Mouse (Mus musculus): ENCODE results near the gene Colgalt2.
"Not testable (repeated sequence)": the region's sequence is repeated elsewhere in the genome, so short reads cannot be mapped to it uniquely, and the experiment has no call there.

Gene Colgalt2

GRCm38 (mm10) chr1:152399790-152400555, at the start of gene Colgalt2:
Gene Colgalt2, plus strand, starts transcription at chr1:152399830.
- DNase-seq: peak; percentile 72 to 77

GRCm38 (mm10) chr1:152356721-152357120, 42.9 kb upstream of the Colgalt2 start:
- DNase-seq: peak in 1 of 2 experiments; percentile 49

- no peak for DNase-seq
Observed at GRCm38 (mm10) chr1:152368311-152369088, 31.1 kb upstream of the Colgalt2 start.

GRCm38 (mm10) chr1:152369139-152369538, 30.5 kb upstream of the Colgalt2 start:
- peak; percentile 61 to 77 for DNase-seq

DNA sequence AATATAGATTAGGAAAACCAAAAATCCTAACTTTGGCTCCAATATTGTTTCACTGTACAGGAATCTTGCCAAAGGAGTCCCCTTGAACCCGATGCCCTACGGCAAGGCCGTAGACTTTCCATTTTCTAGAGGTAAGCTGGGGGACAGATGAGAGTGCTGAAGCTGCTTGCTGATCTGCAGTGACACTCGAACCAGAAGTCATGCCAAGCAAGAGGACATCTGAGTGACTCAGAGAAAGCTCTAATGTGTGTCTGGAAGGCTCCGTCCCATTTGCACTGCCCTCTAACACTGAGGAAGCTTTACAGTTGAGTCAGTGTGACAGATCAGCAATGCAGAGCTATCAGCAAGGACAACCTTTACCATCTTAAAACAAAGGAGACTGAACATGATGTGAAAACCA, 21.3 kb upstream of the Colgalt2 start:
- DNase-seq: no peak

- no peak for DNase-seq
Observed at GRCm38 (mm10) chr1:152384589-152384988, 15.0 kb upstream of the Colgalt2 start.

DNA sequence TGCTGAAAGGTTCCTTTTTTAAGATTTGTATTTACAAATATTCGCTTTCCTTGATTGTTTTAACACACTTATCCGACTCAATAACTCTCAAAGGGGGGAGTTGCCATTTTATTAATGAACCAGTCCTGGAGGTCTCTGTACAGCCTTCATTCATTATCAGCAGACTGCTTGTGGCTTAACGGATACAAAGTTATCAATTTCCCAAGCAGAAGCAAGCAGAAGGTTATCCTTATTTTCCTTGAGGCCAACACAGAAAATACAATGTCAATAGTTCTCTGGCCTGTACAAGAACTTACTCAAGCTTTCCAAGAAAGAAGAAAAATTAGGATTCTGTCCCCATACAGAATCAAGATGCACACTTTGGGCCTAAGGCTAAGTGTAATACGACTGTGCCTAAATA, 13.9 kb upstream of the Colgalt2 start:
- not testable (repeated sequence) for DNase-seq

GRCm38 (mm10) chr1:152386188-152386835, 13.3 kb upstream of the Colgalt2 start, which contains the start of gene Tsen15:
Gene Tsen15, minus strand, starts transcription at chr1:152386688.
- peak; percentile 94 to 96 for DNase-seq

DNA sequence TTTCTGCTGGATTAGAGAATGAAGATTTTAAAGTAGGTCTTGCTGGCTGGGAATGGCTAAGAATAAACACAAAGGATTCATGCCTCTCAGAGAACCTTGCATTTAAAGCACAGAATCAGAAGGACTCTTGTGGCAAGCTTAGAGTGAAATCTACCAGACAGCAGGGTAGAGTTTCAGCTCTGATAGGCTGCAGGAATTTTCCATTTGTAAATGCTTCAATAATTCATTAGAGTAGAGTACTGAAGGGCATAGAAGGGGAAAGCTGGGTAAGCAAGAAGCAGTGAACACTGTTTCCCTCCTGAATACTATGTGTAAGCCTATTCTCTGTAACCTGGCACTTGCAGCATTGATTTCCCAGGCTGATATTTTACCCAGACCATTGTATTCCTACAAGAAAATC, 10.4 kb upstream of the Colgalt2 start:
- peak in 1 of 2 experiments; percentile 47 for DNase-seq

DNA sequence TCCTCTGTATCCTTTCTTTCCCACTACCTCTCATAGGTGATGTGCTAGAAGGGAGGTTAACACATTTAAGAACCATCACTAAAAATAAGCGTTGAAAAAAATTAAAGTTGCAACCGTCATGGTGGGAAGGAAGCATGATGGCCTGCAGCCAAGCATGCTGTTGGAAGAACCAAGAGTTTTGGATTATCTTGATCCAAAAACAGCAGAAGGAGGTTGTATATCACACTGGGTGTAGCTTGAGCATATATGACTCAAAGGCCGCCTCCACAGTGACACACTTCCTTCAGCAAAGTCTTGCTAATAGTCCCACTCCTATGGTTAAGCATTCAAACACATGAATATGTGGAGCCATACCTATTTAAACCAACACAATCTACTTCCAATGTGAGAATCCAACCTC, 5.5 kb upstream of the Colgalt2 start:
- DNase-seq: no peak

- peak in 1 of 2 experiments; percentile 55 for DNase-seq
Observed at GRCm38 (mm10) chr1:152394956-152395515, 4.6 kb upstream of the Colgalt2 start.

- DNase-seq: no peak
Observed at GRCm38 (mm10) chr1:152398708-152399107, 922 bp upstream of the Colgalt2 start.

- DNase-seq: peak in 1 of 2 experiments; percentile 33
Observed at GRCm38 (mm10) chr1:152400556-152401540, 1.2 kb downstream of the Colgalt2 start.

DNA sequence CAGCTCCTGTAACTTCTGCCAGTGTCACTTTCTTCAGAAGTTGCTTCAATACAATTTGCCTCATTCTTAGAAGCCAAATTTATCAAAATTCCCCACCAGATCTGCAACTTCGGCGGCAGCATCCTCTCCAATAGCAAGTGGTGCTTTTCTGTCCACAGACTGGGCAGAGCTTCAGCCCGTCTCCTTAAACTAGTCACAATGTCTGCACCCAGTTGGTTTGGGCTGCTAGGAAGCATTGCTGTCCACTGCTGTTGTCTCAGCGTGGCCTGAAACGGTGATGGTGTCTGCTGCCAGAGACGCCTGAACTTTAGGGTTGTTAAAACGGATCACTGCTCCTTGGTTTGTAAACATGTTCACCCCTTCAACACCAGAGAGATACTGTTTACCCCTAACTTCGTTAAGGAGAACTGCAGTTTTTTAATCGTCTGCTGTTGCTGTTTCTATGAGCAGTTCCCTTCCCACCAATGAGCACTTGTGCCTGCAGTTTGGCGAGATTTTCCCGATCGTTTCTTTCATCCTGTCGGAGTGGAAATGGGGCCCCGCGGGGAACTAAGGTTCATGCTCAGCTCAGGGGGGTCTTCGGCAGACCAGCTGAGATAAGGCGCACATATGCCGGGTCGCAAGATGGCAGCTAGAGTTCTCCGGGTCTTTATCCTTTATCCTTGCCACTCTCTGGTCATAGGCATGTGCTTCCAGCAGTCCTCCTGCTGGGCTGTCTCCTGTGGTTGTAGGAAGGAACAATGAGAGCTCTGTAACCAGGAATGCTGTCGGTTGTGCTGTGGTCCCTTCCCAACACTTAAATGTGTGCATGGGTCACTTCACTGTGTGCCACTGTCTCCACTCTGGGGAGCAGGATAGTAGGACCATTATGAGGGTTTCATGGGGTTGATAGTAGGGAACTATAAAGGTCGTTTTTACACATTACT, 7.7 kb downstream of the Colgalt2 start:
- peak in 1 of 2 experiments; percentile 12 for DNase-seq

GRCm38 (mm10) chr1:152409356-152409755, 9.7 kb downstream of the Colgalt2 start:
- DNase-seq: peak in 1 of 2 experiments; percentile 40

DNA sequence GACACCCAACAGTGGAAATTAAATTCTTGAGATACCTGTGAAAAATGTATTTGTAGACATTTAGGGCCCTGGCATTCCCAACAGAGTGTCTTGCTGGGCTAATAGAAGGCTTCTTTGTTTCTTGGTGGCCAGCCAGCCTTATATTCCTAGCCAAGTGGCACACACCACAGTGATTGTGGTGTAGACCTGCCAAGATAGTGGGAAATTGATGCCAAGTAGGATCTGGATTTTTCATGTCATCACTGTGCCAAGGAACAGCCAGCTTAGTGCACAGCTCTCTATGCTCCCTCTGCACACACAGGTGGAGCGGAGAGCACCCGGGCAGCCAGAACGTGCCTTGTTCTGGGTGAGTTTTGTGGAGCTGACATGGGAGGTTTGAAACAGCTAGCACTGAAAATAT, 11.0 kb downstream of the Colgalt2 start:
- DNase-seq: no peak

GRCm38 (mm10) chr1:152413116-152413515, 13.5 kb downstream of the Colgalt2 start:
- no peak for DNase-seq

DNA sequence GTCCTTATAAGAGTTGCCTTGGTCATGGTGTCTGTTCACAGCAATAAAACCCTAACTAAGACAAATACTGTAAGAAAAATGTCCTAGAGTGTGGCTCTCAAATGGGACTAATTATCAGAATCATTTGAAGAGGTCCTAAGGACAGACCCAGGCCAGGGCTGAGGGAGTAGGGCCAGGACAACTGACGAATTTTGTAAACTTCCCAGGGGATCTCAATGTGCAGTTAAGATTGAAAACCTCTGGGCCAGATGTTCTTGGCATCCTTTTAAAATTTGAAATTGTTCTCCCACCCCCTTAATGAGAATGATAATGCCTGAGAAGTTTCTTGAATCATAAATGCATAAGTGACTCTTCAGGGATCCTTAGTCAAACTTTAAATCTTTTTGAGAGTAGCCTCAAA, 14.3 kb downstream of the Colgalt2 start:
- DNase-seq: no peak

GRCm38 (mm10) chr1:152414451-152414850, 14.8 kb downstream of the Colgalt2 start:
- DNase-seq: no peak

- DNase-seq: no peak
Observed at GRCm38 (mm10) chr1:152416306-152416904, 16.8 kb downstream of the Colgalt2 start.
